Mouse (Mus musculus) bone marrow, adult 2 months (tissue): ENCODE measurements around the gene Stra6l.

Experiments
- CTCF ChIP-seq: fragments of 200-500 bp; IDR thresholded peaks from 2 replicates; pipeline ENCODE4 v1.5.1; 2011; ENCODE audit warnings: low read length, control low read depth; ENCODE audit not compliant: control insufficient read depth, insufficient read depth
- POLR2A ChIP-seq: fragments of 200-500 bp; IDR thresholded peaks from 2 replicates; pipeline ENCODE4 v1.6.1; 2011; ENCODE audit warnings: low read depth, mild to moderate bottlenecking, control low read depth, low read length, borderline replicate concordance; ENCODE audit not compliant: control insufficient read depth

GRCm38 (mm10) chr4:45861160-45861559 is 12.7 kb downstream of the Stra6l start:
- TF ChIP-seq POLR2A, result no peak
- TF ChIP-seq CTCF, result no peak
